Mouse (Mus musculus) hindbrain, embryonic 11.5 days (tissue): ENCODE results near the gene Ror2. TPM values are rescaled to one million over a fixed set of nuclear protein-coding genes. Genes with fewer than 3 reads are reported as not detected.

ENCODE experiments used
- ATAC-seq: fragments of 200-750 bp; cut with Nextera tagmentation; 2 replicates; pipeline ENCODE4 v1.8.0; 2017; ENCODE audit warnings: mild to moderate bottlenecking, moderate TSS enrichment, moderate library complexity; ENCODE audit not compliant: low FRiP score
- DNase-seq: peaks from one replicate; pipeline ENCODE4 v3.0.0-alpha.2; 2015; ENCODE audit warnings: low spot score
- H3K27ac ChIP-seq: fragments of 300-500 bp; sonication (generic); 2 replicates; pipeline ENCODE4 v1.5.1; 2014; ENCODE audit warnings: mild to moderate bottlenecking, low read depth, low read length
- H3K27me3 ChIP-seq: fragments of 300-500 bp; sonication (generic); 2 replicates; pipeline ENCODE4 v1.6.1; 2014; ENCODE audit warnings: mild to moderate bottlenecking, low read length, moderate library complexity, mixed read lengths; ENCODE audit not compliant: control insufficient read depth, insufficient read depth
- H3K36me3 ChIP-seq: fragments of 300-500 bp; sonication (generic); 2 replicates; pipeline ENCODE4 v1.6.1; 2014; ENCODE audit warnings: mild to moderate bottlenecking, low read length, moderate library complexity, mixed read lengths; ENCODE audit not compliant: control insufficient read depth, insufficient read depth
- H3K4me1 ChIP-seq: fragments of 300-500 bp; sonication (generic); replicated peaks from 2 replicates; pipeline ENCODE4 v1.6.1; 2014; ENCODE audit warnings: low read length, mixed read lengths; ENCODE audit not compliant: control insufficient read depth, insufficient read depth
- H3K4me2 ChIP-seq: fragments of 300-500 bp; sonication (generic); replicated peaks from 2 replicates; pipeline ENCODE4 v1.6.1; 2014; ENCODE audit warnings: mild to moderate bottlenecking, low read depth, low read length
- H3K4me3 ChIP-seq: fragments of 300-500 bp; sonication (generic); 2 replicates; pipeline ENCODE4 v1.5.1; 2014; ENCODE audit warnings: low read depth, low read length
- H3K9ac ChIP-seq: fragments of 300-500 bp; sonication (generic); 2 replicates; pipeline ENCODE4 v1.6.1; 2014; ENCODE audit warnings: low read depth, low read length
- H3K9me3 ChIP-seq: fragments of 300-500 bp; sonication (generic); 2 replicates; pipeline ENCODE4 v1.6.1; 2016; ENCODE audit warnings: low read length; ENCODE audit not compliant: control insufficient read depth
- WGBS: fragments of 180-500 bp; shearing (Covaris S2); extraction: QIAGEN DNeasy Blood & Tissue Kit; methylation state at CpG from one replicate; pipeline ENCODE4 v1.1.7; 2014; 5-methylcytosine and 5-hydroxymethylcytosine counted together
- polyA plus RNA-seq: library from polyadenylated mRNA; unstranded; fragments of >200 nt; fragmentation: Nextera tagmentation; extraction: Ambion mirVana; gene quantifications from 2 replicates; pipeline ENCODE4 v1.2.1, GENCODE M21; 2014

Gene Ror2
- polyA plus RNA-seq, 1 experiment from 2014 or later, result 5.4 TPM

DNA sequence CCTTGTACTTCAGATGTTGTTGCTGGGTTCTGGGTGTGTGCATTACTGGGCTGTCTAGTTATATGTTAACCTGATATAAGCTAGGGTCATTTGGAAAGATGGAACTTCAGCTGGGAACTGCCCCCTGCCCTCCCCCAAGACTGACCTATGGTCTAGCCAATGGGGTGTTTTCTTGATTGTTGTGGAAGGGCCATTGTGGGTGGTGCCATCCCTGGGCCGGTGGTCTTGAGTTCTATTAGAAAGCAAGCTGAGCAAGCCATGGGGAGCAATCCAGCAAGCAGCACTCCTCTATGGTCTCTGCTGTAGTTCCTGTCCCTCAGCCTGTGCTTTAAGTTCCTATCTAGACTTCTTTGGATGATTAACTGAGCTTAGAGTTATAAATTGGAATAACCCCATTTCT is 101.1 kb downstream of the Ror2 start:
- Histone ChIP-seq H3K9ac (no peak overlapping the region), H3K36me3 (no peaks in the 10 kb centered on the region), H3K27ac (no peak overlapping the region), H3K27me3 (no peaks in the 10 kb centered on the region), H3K4me1 (no peaks in the 10 kb centered on the region), H3K4me3 (no peak overlapping the region), H3K9me3 (no peaks in the 10 kb centered on the region), H3K4me2 (no peak overlapping the region)
- no peak for DNase-seq
- ATAC-seq, result no peak
- 65% methylated on average over 1 of the region's 1 CpGs for WGBS

DNA sequence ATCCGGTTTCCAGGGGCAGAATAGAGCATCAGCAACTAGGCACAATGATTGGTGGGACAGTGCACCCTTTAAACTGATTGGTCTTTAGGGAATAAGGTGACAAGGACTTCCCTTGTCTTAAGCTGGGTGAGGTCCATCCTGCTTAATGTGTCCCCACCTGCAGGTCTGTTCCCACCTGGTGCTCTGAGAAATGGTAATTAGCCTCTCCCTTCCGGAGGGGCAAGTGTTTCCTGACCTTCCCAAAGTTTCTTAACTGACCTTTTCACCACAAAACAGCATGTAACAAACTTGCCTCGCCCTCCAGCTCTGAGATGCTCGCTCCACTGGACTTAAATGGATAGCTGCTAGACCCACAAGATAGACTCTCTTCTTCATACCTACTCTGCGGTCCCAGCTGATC is 101.8 kb downstream of the Ror2 start:
- Histone ChIP-seq H3K9me3 (no peaks in the 10 kb centered on the region), H3K9ac (no peak overlapping the region), H3K36me3 (no peaks in the 10 kb centered on the region), H3K4me2 (no peak overlapping the region), H3K4me1 (no peaks in the 10 kb centered on the region), H3K4me3 (no peak overlapping the region), H3K27ac (no peak overlapping the region), H3K27me3 (no peaks in the 10 kb centered on the region)
- WGBS, result 45% methylated on average over 5 of the region's 5 CpGs
- ATAC-seq, result no peak
- no peak for DNase-seq

DNA sequence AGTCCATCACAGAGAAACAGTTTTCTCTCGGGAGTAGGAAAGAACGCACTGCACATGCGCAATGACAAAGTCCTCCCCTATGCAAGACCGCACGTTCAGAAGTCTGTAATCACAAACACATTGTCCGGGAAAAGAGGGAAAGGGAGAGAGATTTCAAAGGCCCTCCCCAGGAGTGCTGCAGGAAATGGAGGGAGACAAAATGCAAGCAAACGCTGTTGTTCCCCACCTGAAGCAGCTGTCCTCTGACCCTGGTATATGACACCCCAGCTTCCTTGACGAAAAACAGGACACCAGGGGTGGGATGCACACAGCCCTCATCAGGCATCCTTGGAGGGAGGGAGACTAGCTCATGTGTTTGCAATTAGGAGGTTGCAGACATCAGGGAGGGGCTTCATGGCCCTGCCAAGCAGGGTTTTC is 102.8 kb downstream of the Ror2 start:
- no peak for ATAC-seq
- Histone ChIP-seq H3K36me3 (no peaks in the 10 kb centered on the region), H3K9me3 (no peaks in the 10 kb centered on the region), H3K27me3 (no peaks in the 10 kb centered on the region), H3K27ac (no peak overlapping the region), H3K4me3 (no peak overlapping the region), H3K9ac (no peak overlapping the region), H3K4me2 (no peak overlapping the region), H3K4me1 (peaks cover 4% of the 10 kb centered on the region; the same call in 1 of the 2 replicates)
- WGBS, result 48% methylated on average over 8 of the region's 8 CpGs
- DNase-seq, result peak; percentile 48

DNA sequence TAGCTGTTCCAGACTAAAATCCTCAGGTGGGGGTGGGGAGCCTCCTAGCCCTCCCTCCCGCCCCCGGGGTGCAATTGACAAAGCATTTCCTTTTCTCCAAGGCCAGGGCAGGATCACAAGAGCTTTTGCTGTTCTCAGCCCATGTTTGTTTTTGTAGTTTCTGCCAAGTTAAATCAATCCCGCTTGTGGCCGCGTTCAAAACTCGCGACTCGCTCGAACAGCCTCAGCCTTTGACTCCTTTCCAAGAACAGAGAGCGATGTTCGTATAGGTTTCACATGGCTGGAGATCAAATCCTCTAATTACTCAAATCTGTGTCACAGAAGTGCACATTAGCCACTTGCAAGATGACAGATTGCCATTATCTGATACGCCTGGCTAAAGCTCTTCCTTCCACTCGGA is 107.3 kb downstream of the Ror2 start:
- Histone ChIP-seq H3K27me3 (no peaks in the 10 kb centered on the region), H3K4me3 (no peak overlapping the region), H3K9ac (no peak overlapping the region), H3K4me1 (peaks cover 9% of the 10 kb centered on the region), H3K36me3 (no peaks in the 10 kb centered on the region), H3K9me3 (no peaks in the 10 kb centered on the region), H3K27ac (no peak overlapping the region), H3K4me2 (no peak overlapping the region)
- DNase-seq (peak; percentile 45), ATAC-seq (no peak)
- 11% methylated on average over 13 of the region's 13 CpGs for WGBS

DNA sequence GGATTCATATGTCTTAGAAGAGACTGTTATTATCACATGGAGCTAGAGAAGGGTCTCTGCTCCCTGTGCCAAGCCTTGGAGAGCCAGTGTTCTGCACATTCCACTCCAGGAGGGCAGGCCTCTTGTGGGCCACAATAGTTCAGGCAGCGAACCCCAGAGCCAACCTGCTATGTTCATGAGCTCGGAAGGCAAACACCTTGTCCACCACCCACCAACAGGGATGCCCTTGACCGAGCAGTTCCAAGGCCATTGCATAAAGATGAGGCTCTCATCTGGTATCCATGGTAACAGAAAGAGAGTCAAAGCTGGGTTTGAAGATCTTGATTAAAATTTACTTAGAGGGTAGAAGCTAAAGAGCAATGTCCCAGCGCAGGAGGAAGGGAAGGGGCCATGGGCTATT is 107.8 kb downstream of the Ror2 start:
- peaks cover 9% of the 10 kb centered on the region for H3K4me1 ChIP-seq
- 25% methylated on average over 4 of the region's 4 CpGs for WGBS
- no peak overlapping the region for H3K9ac ChIP-seq
- no peak overlapping the region for H3K4me2 ChIP-seq
- H3K9me3 ChIP-seq, result no peaks in the 10 kb centered on the region
- H3K27ac ChIP-seq, result no peak overlapping the region
- H3K36me3 ChIP-seq, result no peaks in the 10 kb centered on the region
- no peak for DNase-seq
- no peak for ATAC-seq
- no peaks in the 10 kb centered on the region for H3K27me3 ChIP-seq
- no peak overlapping the region for H3K4me3 ChIP-seq

DNA sequence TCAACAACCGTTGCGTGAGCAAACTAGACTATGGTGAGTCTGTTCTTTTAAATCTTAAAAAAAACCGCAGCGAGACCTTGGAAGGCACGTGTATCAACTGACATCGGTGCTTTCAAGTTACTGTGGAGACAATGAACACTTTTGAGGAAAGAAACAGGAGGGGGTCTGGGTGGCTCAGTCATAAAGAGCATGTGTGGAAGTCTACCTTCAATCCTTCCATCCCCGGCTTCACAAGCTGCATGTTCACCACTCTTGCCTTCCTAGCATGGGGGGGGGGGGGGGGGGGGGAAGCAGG is 108.6 kb downstream of the Ror2 start:
- 51% methylated on average over 7 of the region's 7 CpGs for WGBS
- Histone ChIP-seq H3K4me3 (no peak overlapping the region), H3K9ac (no peak overlapping the region), H3K27me3 (no peaks in the 10 kb centered on the region), H3K36me3 (no peaks in the 10 kb centered on the region), H3K4me2 (no peak overlapping the region), H3K27ac (no peak overlapping the region), H3K4me1 (peaks cover 9% of the 10 kb centered on the region), H3K9me3 (no peaks in the 10 kb centered on the region)
- DNase-seq, result no peak
- ATAC-seq, result no peak

DNA sequence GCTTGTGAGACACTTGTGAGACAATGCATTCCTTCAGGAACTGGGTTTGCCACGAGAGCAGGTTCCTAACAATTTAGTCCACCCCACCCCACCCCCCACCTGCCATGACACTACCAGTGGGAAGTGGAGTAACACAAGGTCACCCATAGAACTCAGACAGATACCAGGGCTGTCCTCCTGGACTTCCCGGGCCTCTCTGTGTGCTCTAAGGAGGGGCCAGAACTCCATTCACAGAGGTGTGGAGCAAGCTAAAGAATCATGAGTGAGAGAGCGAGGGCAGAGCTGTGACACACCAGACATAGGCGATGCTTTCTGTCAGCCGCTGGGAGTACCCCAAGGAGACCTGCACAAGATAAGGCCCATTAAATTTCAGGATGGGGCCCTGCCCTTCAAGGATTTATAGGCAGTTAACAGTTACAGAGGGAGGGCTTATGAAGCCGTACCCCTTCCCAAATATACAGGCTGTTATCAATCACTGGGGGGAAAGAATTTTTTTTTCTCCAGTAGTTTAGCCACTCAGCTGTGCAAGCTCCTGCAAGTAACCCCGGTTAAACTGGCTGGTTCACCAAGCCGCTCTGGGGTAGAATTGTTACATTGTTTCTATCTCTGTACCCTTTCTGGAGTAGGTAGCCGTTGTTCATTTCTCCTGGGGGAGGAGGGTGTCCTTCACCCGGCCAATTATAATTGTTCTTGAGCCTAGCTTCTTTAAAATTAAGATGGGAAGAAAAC is 109.1 kb downstream of the Ror2 start:
- H3K27me3 ChIP-seq, result no peaks in the 10 kb centered on the region
- H3K4me2 ChIP-seq, result no peak overlapping the region
- DNase-seq (no peak), ATAC-seq (no peak)
- peaks cover 9% of the 10 kb centered on the region for H3K4me1 ChIP-seq
- H3K27ac ChIP-seq, result no peak overlapping the region
- no peak overlapping the region for H3K9ac ChIP-seq
- H3K36me3 ChIP-seq, result no peaks in the 10 kb centered on the region
- 72% methylated on average over 10 of the region's 10 CpGs for WGBS
- H3K4me3 ChIP-seq, result no peak overlapping the region
- H3K9me3 ChIP-seq, result no peaks in the 10 kb centered on the region

DNA sequence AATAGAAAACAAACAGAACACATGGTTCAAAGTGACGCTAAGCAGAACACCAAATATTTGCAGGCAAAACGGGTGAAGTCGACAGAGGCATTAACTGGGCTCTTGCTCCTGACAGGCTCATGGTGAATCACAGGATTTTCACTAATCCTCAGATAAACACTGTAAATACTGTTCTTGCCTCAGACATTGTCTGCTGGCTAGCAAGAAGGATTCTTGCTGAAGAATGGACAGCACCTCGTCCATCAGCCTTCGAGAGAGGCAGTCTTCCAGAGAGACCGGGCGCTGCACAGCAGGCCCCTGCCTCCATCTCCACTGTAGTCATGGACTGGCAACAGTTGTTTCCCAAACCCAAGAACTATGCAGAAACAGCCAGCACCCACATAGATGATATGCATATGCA is 110.9 kb downstream of the Ror2 start:
- Histone ChIP-seq H3K27me3 (no peaks in the 10 kb centered on the region), H3K36me3 (no peaks in the 10 kb centered on the region), H3K9ac (no peak overlapping the region), H3K9me3 (no peaks in the 10 kb centered on the region), H3K27ac (no peak overlapping the region), H3K4me3 (no peak overlapping the region), H3K4me2 (no peak overlapping the region), H3K4me1 (peaks cover 9% of the 10 kb centered on the region)
- DNase-seq, result no peak
- no peak for ATAC-seq
- WGBS, result 82% methylated on average over 7 of the region's 7 CpGs

DNA sequence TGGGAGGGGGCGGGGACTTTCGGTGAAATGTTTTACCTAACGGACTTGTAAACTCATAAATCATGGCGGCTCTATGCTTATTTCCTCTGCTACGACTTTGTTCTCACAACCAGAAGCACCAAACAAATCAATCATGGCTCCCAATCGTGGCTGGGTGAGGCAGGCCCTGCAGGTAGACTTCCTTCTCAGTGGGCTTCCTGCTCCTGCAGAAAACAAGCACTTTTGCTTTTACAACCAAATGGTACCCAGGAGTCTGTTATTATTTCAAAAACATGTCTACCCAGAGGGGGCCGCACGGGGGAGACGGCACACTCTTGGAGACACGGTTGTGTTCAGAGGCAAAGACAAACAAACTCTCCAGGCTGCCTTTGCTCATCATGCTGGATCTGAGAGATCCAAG is 122.3 kb downstream of the Ror2 start:
- DNase-seq (no peak), ATAC-seq (no peak)
- H3K27me3 ChIP-seq, result no peaks in the 10 kb centered on the region
- H3K4me3 ChIP-seq, result no peak overlapping the region
- no peaks in the 10 kb centered on the region for H3K9me3 ChIP-seq
- H3K4me2 ChIP-seq, result no peak overlapping the region
- H3K27ac ChIP-seq, result no peak overlapping the region
- WGBS, result 51% methylated on average over 10 of the region's 10 CpGs
- H3K4me1 ChIP-seq, result no peaks in the 10 kb centered on the region
- H3K36me3 ChIP-seq, result no peaks in the 10 kb centered on the region
- H3K9ac ChIP-seq, result no peak overlapping the region
